Comparison of ENCODE assay signal across 8 mouse cellular contexts in the genomic region with DNA sequence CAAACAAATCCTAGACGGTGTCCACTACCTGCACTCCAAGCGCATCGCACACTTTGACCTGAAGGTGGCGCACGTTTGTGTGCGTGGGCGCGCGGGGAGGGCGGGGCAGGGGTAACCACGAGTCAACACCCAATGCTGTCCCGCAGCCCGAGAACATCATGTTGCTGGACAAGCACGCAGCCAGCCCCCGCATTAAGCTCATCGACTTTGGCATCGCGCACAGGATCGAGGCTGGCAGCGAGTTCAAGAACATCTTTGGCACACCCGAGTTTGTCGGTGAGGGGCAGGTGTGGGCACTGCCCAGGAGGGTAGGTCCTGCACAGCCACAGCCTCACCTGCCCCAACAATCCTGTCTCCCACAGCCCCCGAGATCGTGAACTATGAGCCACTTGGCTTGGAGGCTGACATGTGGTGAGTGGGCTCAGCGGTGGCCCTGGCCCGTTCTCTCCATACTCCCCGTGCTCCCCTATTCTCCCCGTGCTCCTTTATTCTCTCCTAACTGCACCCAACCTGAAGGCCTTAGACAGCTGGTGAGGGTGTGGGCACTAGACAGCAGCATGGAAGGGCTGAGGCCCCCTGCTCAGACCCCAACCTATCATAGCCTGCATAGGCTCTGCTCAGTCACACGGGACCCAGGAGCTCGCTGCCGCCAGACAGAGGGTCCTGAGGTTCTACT. TPM values are rescaled to one million over a fixed set of nuclear protein-coding genes. Genes with fewer than 3 reads are reported as not detected.
DNase-seq lines count a peak whose midpoint lies in the region; ATAC-seq and TF ChIP-seq lines count a peak whose summit lies in the region.
"Had no signal": no experiment of that assay in that cellular context is flagged by ENCODE, and none has a peak within 500 bp of the region (broad histone marks: within the 10 kb centered on the region; RNA-seq: fewer than 3 reads in every experiment).

No protein-coding gene starts in this region.

- 69% methylated on average over 31 of the region's 31 CpGs for WGBS in hindbrain, embryonic 11.5 days
- 71% methylated on average over 31 of the region's 31 CpGs for WGBS in hindbrain, embryonic 16.5 days
- 66% methylated on average over 31 of the region's 31 CpGs for WGBS in lung, embryonic 15.5 days

- H3K4me3 ChIP-seq in hindbrain, embryonic 11.5 days (ENCODE audit: low read depth, low read length), result no peak overlapping the region
- no peak overlapping the region for H3K4me3 ChIP-seq in hindbrain, embryonic 16.5 days (ENCODE audit: low read length)
- peak overlapping the region; percentile 80 for H3K4me3 ChIP-seq in E14TG2a.4 (replicated peaks; ENCODE audit: low read length)
- no peak overlapping the region for H3K4me3 ChIP-seq in lung, embryonic 15.5 days
- H3K4me3 ChIP-seq: stomach, embryonic 15.5 days had no signal

- no peak overlapping the region for H3K27ac ChIP-seq in hindbrain, embryonic 11.5 days (ENCODE audit: low read depth, low read length)
- H3K27ac ChIP-seq in hindbrain, embryonic 16.5 days (ENCODE audit: low read depth, low read length), result no peak overlapping the region
- H3K27ac ChIP-seq in lung, embryonic 15.5 days, result peak overlapping the region; percentile 95; the same call in 1 of the 2 replicates

- H3K9me3 ChIP-seq in hindbrain, embryonic 11.5 days (ENCODE audit: control insufficient read depth, low read length), result no peaks in the 10 kb centered on the region
- no peaks in the 10 kb centered on the region for H3K9me3 ChIP-seq in hindbrain, embryonic 16.5 days (ENCODE audit: control insufficient read depth, low read length)
- no peaks in the 10 kb centered on the region for H3K9me3 ChIP-seq in E14TG2a.4 (ENCODE audit: low read length)
- H3K9me3 ChIP-seq in lung, embryonic 15.5 days, result no peaks in the 10 kb centered on the region
- H3K9me3 ChIP-seq: stomach, embryonic 15.5 days had no signal

- H3K9ac ChIP-seq in hindbrain, embryonic 11.5 days (ENCODE audit: low read depth, low read length), result no peak overlapping the region
- no peak overlapping the region for H3K9ac ChIP-seq in hindbrain, embryonic 16.5 days (ENCODE audit: low read depth, low read length)
- H3K9ac ChIP-seq in lung, embryonic 15.5 days, result no peak overlapping the region

- H3K4me2 ChIP-seq in hindbrain, embryonic 11.5 days (replicated peaks; ENCODE audit: low read depth, low read length), result no peak overlapping the region
- H3K4me2 ChIP-seq in hindbrain, embryonic 16.5 days (ENCODE audit: low read length), result no peak overlapping the region
- H3K4me2 ChIP-seq in lung, embryonic 15.5 days, result no peak overlapping the region
- H3K4me2 ChIP-seq: stomach, embryonic 15.5 days had no signal

- H3K4me1 ChIP-seq in hindbrain, embryonic 11.5 days (replicated peaks; ENCODE audit: control insufficient read depth, insufficient read depth, low read length), result peaks cover 8% of the 10 kb centered on the region
- peaks cover 19% of the 10 kb centered on the region for H3K4me1 ChIP-seq in hindbrain, embryonic 16.5 days (ENCODE audit: control insufficient read depth, insufficient read depth, low read depth, low read length)
- peaks cover 74% of the 10 kb centered on the region for H3K4me1 ChIP-seq in E14TG2a.4 (replicated peaks; ENCODE audit: low read depth, low read length)
- peaks cover 33% of the 10 kb centered on the region for H3K4me1 ChIP-seq in lung, embryonic 15.5 days

- H3K36me3 ChIP-seq in hindbrain, embryonic 11.5 days (ENCODE audit: control insufficient read depth, insufficient read depth, low read length), result 0 out of 2 replicates have a peak, but pooled peaks cover 2% of the 10 kb centered on the region
- peaks cover 13% of the 10 kb centered on the region for H3K36me3 ChIP-seq in hindbrain, embryonic 16.5 days (ENCODE audit: control insufficient read depth, insufficient read depth, low read length)
- peaks cover 46% of the 10 kb centered on the region for H3K36me3 ChIP-seq in E14TG2a.4 (ENCODE audit: insufficient read depth, low read length)
- peaks cover 31% of the 10 kb centered on the region for H3K36me3 ChIP-seq in lung, embryonic 15.5 days

- peak; percentile 50; the same call in 1 of the 2 replicates for TF ChIP-seq CTCF in E14TG2a.4 (conservative IDR thresholded peaks at IDR 0.05; ENCODE audit: low read length)

- ATAC-seq in hindbrain, embryonic 11.5 days (ENCODE audit: low FRiP score), result no peak
- no peak for ATAC-seq in hindbrain, embryonic 16.5 days
- no peak for ATAC-seq in lung, embryonic 15.5 days (ENCODE audit: borderline replicate concordance, extremely low read depth, low FRiP score, low TSS enrichment)

- DNase-seq in hindbrain, embryonic 11.5 days (ENCODE audit: low spot score), result peak; percentile 59
- DNase-seq in cerebellum, adult 9-10 months, result peak; percentile 61
- DNase-seq in T-cell, adult 2 months (ENCODE audit: low spot score), result no peak
- DNase-seq in spleen, postnatal 36 days (ENCODE audit: low spot score in 2 of 2), result no peak

- H3K27me3 ChIP-seq in hindbrain, embryonic 11.5 days (ENCODE audit: control insufficient read depth, insufficient read depth, low read length), result peaks cover 14% of the 10 kb centered on the region
- peaks cover under 1% of the 10 kb centered on the region for H3K27me3 ChIP-seq in hindbrain, embryonic 16.5 days (replicated peaks; ENCODE audit: control insufficient read depth, insufficient read depth, low read length)
- H3K27me3 ChIP-seq in E14TG2a.4 (ENCODE audit: insufficient read depth, low read length), result peaks cover 10% of the 10 kb centered on the region
- peaks cover 24% of the 10 kb centered on the region for H3K27me3 ChIP-seq in lung, embryonic 15.5 days

RNA-seq across cellular contexts. Expression of a gene that starts 6.7 kb away (rescaled TPM):
- polyA plus RNA-seq in hindbrain, embryonic 11.5 days (2014; fragmentation: Nextera tagmentation; extraction: Ambion mirVana), result not detected in 2 replicates
- polyA plus RNA-seq in hindbrain, embryonic 16.5 days (2015; fragmentation: Nextera tagmentation; extraction: Ambion mirVana), result not detected in 2 replicates
- 0.16 TPM in 2 replicates for polyA plus RNA-seq in lung, embryonic 15.5 days (2015; fragmentation: Nextera tagmentation; extraction: Ambion mirVana)
- polyA plus RNA-seq: stomach, embryonic 15.5 days had no signal

RNA-seq across cellular contexts. Expression of a gene that starts 7.6 kb away (rescaled TPM):
- 49.9 and 53.3 TPM in 2 replicates for polyA plus RNA-seq in hindbrain, embryonic 11.5 days (2014; fragmentation: Nextera tagmentation; extraction: Ambion mirVana)
- polyA plus RNA-seq in hindbrain, embryonic 16.5 days (2015; fragmentation: Nextera tagmentation; extraction: Ambion mirVana), result 49.0 and 58.7 TPM in 2 replicates
- polyA plus RNA-seq in lung, embryonic 15.5 days (2015; fragmentation: Nextera tagmentation; extraction: Ambion mirVana), result 52.6 and 56.1 TPM in 2 replicates

RNA-seq across cellular contexts. Expression of a gene that starts 11.5 kb away (rescaled TPM):
- 0.08 TPM in 1 of 2 replicates, not detected in the other for polyA plus RNA-seq in hindbrain, embryonic 11.5 days (2014; fragmentation: Nextera tagmentation; extraction: Ambion mirVana)
- polyA plus RNA-seq in hindbrain, embryonic 16.5 days (2015; fragmentation: Nextera tagmentation; extraction: Ambion mirVana), result 0.09 and 0.24 TPM in 2 replicates
- polyA plus RNA-seq in lung, embryonic 15.5 days (2015; fragmentation: Nextera tagmentation; extraction: Ambion mirVana), result 0.11 and 0.30 TPM in 2 replicates

RNA-seq across cellular contexts. Expression of a gene that starts 13.9 kb away (rescaled TPM):
- 380 and 413 TPM in 2 replicates for polyA plus RNA-seq in hindbrain, embryonic 11.5 days (2014; fragmentation: Nextera tagmentation; extraction: Ambion mirVana)
- 525 and 551 TPM in 2 replicates for polyA plus RNA-seq in hindbrain, embryonic 16.5 days (2015; fragmentation: Nextera tagmentation; extraction: Ambion mirVana)
- polyA plus RNA-seq in lung, embryonic 15.5 days (2015; fragmentation: Nextera tagmentation; extraction: Ambion mirVana), result 567 and 596 TPM in 2 replicates

RNA-seq across cellular contexts. Expression of a gene that starts 22.7 kb away (rescaled TPM):
- 52.7 and 54.1 TPM in 2 replicates for polyA plus RNA-seq in hindbrain, embryonic 11.5 days (2014; fragmentation: Nextera tagmentation; extraction: Ambion mirVana)
- 47.1 and 56.9 TPM in 2 replicates for polyA plus RNA-seq in hindbrain, embryonic 16.5 days (2015; fragmentation: Nextera tagmentation; extraction: Ambion mirVana)
- polyA plus RNA-seq in lung, embryonic 15.5 days (2015; fragmentation: Nextera tagmentation; extraction: Ambion mirVana), result 41.0 and 47.5 TPM in 2 replicates

Comparison
In these comparisons a context has a peak if more than half of its experiments do, and no peak if none do; other contexts are left out.
1. DNase-seq: peak in hindbrain, embryonic 11.5 days (single experiment) and cerebellum, adult 9-10 months (single experiment); none in T-cell, adult 2 months (single experiment) and spleen, postnatal 36 days (0 of 2).